Comparison of ENCODE assay signal across 8 mouse cellular contexts in genomic region chr6:84407773-84408172, GRCm38 (mm10).
DNase-seq lines count a peak whose midpoint lies in the region; ATAC-seq lines count a peak whose summit lies in the region.

No protein-coding gene starts in this region.

- H3K9ac ChIP-seq in forebrain, embryonic 15.5 days (replicated peaks), result no peak overlapping the region
- H3K9ac ChIP-seq in kidney, embryonic 16.5 days (replicated peaks; ENCODE audit: low read length), result no peak overlapping the region
- H3K9ac ChIP-seq in liver, embryonic 13.5 days, result no peak overlapping the region
- no peak overlapping the region for H3K9ac ChIP-seq in neural tube, embryonic 15.5 days (replicated peaks)

- H3K9me3 ChIP-seq in forebrain, embryonic 15.5 days, result no peaks in the 10 kb centered on the region
- no peaks in the 10 kb centered on the region for H3K9me3 ChIP-seq in kidney, embryonic 16.5 days (ENCODE audit: low read length)
- no peaks in the 10 kb centered on the region for H3K9me3 ChIP-seq in liver, embryonic 13.5 days (replicated peaks)
- H3K9me3 ChIP-seq in neural tube, embryonic 15.5 days (replicated peaks), result no peaks in the 10 kb centered on the region

- DNase-seq in urinary bladder, postnatal 25 days (ENCODE audit: low spot score), result peak; percentile 59
- DNase-seq in urinary bladder, adult 2 months (ENCODE audit: low spot score), result no peak
- peak; percentile 12 for DNase-seq in cerebellum, adult 11-12 months
- DNase-seq in liver, embryonic 13.5 days, result peak; percentile 11
- DNase-seq in yolk sac, embryonic 10.5 days (ENCODE audit: low spot score), result peak; percentile 48

- H3K36me3 ChIP-seq in forebrain, embryonic 15.5 days, result no peaks in the 10 kb centered on the region
- H3K36me3 ChIP-seq in kidney, embryonic 16.5 days (ENCODE audit: insufficient read depth, low read length), result no peaks in the 10 kb centered on the region
- no peaks in the 10 kb centered on the region for H3K36me3 ChIP-seq in liver, embryonic 13.5 days
- no peaks in the 10 kb centered on the region for H3K36me3 ChIP-seq in neural tube, embryonic 15.5 days

- H3K27me3 ChIP-seq in forebrain, embryonic 15.5 days, result no peaks in the 10 kb centered on the region
- H3K27me3 ChIP-seq in kidney, embryonic 16.5 days (ENCODE audit: insufficient read depth, low read length), result peaks cover 69% of the 10 kb centered on the region
- H3K27me3 ChIP-seq in liver, embryonic 13.5 days, result no peaks in the 10 kb centered on the region
- H3K27me3 ChIP-seq in neural tube, embryonic 15.5 days (replicated peaks), result 0 out of 2 replicates have a peak, but pooled peaks cover 4% of the 10 kb centered on the region

- no peak overlapping the region for H3K4me2 ChIP-seq in forebrain, embryonic 15.5 days (replicated peaks)
- no peak overlapping the region for H3K4me2 ChIP-seq in kidney, embryonic 16.5 days (replicated peaks; ENCODE audit: low read depth, low read length)
- H3K4me2 ChIP-seq in liver, embryonic 13.5 days, result no peak overlapping the region
- no peak overlapping the region for H3K4me2 ChIP-seq in neural tube, embryonic 15.5 days

- H3K4me3 ChIP-seq in forebrain, embryonic 15.5 days, result no peak overlapping the region
- H3K4me3 ChIP-seq in kidney, embryonic 16.5 days (ENCODE audit: low read length), result no peak overlapping the region
- H3K4me3 ChIP-seq in liver, embryonic 13.5 days (replicated peaks), result no peak overlapping the region
- no peak overlapping the region for H3K4me3 ChIP-seq in neural tube, embryonic 15.5 days (replicated peaks)

- peak; percentile 55; the same call in 1 of the 2 replicates for ATAC-seq in forebrain, embryonic 15.5 days (replicated peaks)
- ATAC-seq in kidney, embryonic 16.5 days (ENCODE audit: low FRiP score, low TSS enrichment), result peak; percentile 39; the same call in 1 of the 2 replicates
- no peak for ATAC-seq in liver, embryonic 13.5 days (ENCODE audit: low read depth)
- ATAC-seq in neural tube, embryonic 15.5 days (ENCODE audit: low FRiP score), result peak; percentile 53; the same call in 1 of the 2 replicates

- H3K4me1 ChIP-seq in forebrain, embryonic 15.5 days, result no peaks in the 10 kb centered on the region
- peaks cover 5% of the 10 kb centered on the region; the same call in 1 of the 2 replicates for H3K4me1 ChIP-seq in kidney, embryonic 16.5 days (ENCODE audit: insufficient read depth, low read length)
- H3K4me1 ChIP-seq in liver, embryonic 13.5 days (replicated peaks), result no peaks in the 10 kb centered on the region
- H3K4me1 ChIP-seq in neural tube, embryonic 15.5 days, result no peaks in the 10 kb centered on the region

- H3K27ac ChIP-seq in forebrain, embryonic 15.5 days (replicated peaks), result no peak overlapping the region
- H3K27ac ChIP-seq in kidney, embryonic 16.5 days (ENCODE audit: low read length), result no peak overlapping the region
- no peak overlapping the region for H3K27ac ChIP-seq in liver, embryonic 13.5 days
- no peak overlapping the region for H3K27ac ChIP-seq in neural tube, embryonic 15.5 days (replicated peaks)

- 8% methylated on average over 6 of the region's 6 CpGs for WGBS in forebrain, embryonic 15.5 days
- 5% methylated on average over 6 of the region's 6 CpGs for WGBS in kidney, embryonic 16.5 days
- WGBS in liver, embryonic 13.5 days (ENCODE audit: insufficient replicate concordance), result 7% methylated on average over 6 of the region's 6 CpGs
- WGBS in neural tube, embryonic 15.5 days, result 9% methylated on average over 6 of the region's 6 CpGs
